Mouse (Mus musculus) intestine, embryonic 15.5 days (tissue): ENCODE data around the gene Add3. TPM values are rescaled to one million over a fixed set of nuclear protein-coding genes. Genes with fewer than 3 reads are reported as not detected.
"Not testable (repeated sequence)": the region's sequence is repeated elsewhere in the genome, so short reads cannot be mapped to it uniquely, and the experiment has no call there.

Experiments used
- ATAC-seq: fragments of 200-750 bp; cut with Nextera tagmentation; 2 replicates; pipeline ENCODE4 v1.8.0; 2017; ENCODE audit warnings: moderate TSS enrichment, moderate library complexity
- H3K27ac ChIP-seq: fragments of 300-500 bp; sonication (generic); 2 replicates; pipeline ENCODE4 v1.5.1; 2015; ENCODE audit warnings: mild to moderate bottlenecking, inconsistent platforms
- H3K27me3 ChIP-seq: fragments of 300-500 bp; sonication (generic); replicated peaks from 2 replicates; pipeline ENCODE4 v1.6.1; 2015; ENCODE audit warnings: inconsistent platforms
- H3K36me3 ChIP-seq: fragments of 300-500 bp; sonication (generic); 2 replicates; pipeline ENCODE4 v1.6.1; 2015; ENCODE audit warnings: inconsistent platforms
- H3K4me1 ChIP-seq: fragments of 300-500 bp; sonication (generic); replicated peaks from 2 replicates; pipeline ENCODE4 v1.6.1; 2015; ENCODE audit warnings: inconsistent platforms
- H3K4me2 ChIP-seq: fragments of 300-500 bp; sonication (generic); replicated peaks from 2 replicates; pipeline ENCODE4 v1.6.1; 2015; ENCODE audit warnings: mild to moderate bottlenecking, inconsistent platforms
- H3K4me3 ChIP-seq: fragments of 300-500 bp; sonication (generic); replicated peaks from 2 replicates; pipeline ENCODE4 v1.5.1; 2015; ENCODE audit warnings: inconsistent platforms
- H3K9ac ChIP-seq: fragments of 300-500 bp; sonication (generic); 2 replicates; pipeline ENCODE4 v1.6.1; 2015; ENCODE audit warnings: inconsistent platforms
- H3K9me3 ChIP-seq: fragments of 300-500 bp; sonication (generic); 2 replicates; pipeline ENCODE4 v1.6.1; 2016; ENCODE audit warnings: inconsistent platforms
- WGBS: fragments of 180-500 bp; shearing (Covaris S2); methylation state at CpG from one replicate; pipeline ENCODE4 v1.1.7; 2015; 5-methylcytosine and 5-hydroxymethylcytosine counted together
- polyA plus RNA-seq: library from polyadenylated mRNA; unstranded; fragments of >200 nt; fragmentation: Nextera tagmentation; extraction: Ambion mirVana; gene quantifications from 2 replicates; pipeline ENCODE4 v1.2.1, GENCODE M21; 2015

Gene Add3
- polyA plus RNA-seq, 1 experiment from 2014 or later: 133 TPM

- Histone ChIP-seq H3K9me3 (no peaks in the 10 kb centered on the region), H3K36me3 (no peaks in the 10 kb centered on the region), H3K9ac (no peak overlapping the region), H3K4me1 (0 out of 2 replicates have a peak, but pooled peaks cover 7% of the 10 kb centered on the region), H3K4me3 (no peak overlapping the region), H3K27ac (no peak overlapping the region), H3K27me3 (no peaks in the 10 kb centered on the region), H3K4me2 (no peak overlapping the region)
- 59% methylated on average over 2 of the region's 2 CpGs for WGBS
- ATAC-seq: no peak
These were observed 70.0 kb downstream of the Add3 start for GRCm38 (mm10) chr19:53210251-53210650.

- H3K27ac ChIP-seq: no peak overlapping the region
- WGBS: 67% methylated on average over 2 of the region's 2 CpGs
- no peak overlapping the region for H3K4me3 ChIP-seq
- H3K9ac ChIP-seq: no peak overlapping the region
- ATAC-seq: no peak
- H3K9me3 ChIP-seq: no peaks in the 10 kb centered on the region
- H3K4me2 ChIP-seq: no peak overlapping the region
- H3K4me1 ChIP-seq: 0 out of 2 replicates have a peak, but pooled peaks cover 2% of the 10 kb centered on the region
- H3K36me3 ChIP-seq: peaks cover 12% of the 10 kb centered on the region; the same call in 1 of the 2 replicates
- H3K27me3 ChIP-seq: no peaks in the 10 kb centered on the region
These were observed 75.1 kb downstream of the Add3 start for GRCm38 (mm10) chr19:53215352-53215751.

DNA sequence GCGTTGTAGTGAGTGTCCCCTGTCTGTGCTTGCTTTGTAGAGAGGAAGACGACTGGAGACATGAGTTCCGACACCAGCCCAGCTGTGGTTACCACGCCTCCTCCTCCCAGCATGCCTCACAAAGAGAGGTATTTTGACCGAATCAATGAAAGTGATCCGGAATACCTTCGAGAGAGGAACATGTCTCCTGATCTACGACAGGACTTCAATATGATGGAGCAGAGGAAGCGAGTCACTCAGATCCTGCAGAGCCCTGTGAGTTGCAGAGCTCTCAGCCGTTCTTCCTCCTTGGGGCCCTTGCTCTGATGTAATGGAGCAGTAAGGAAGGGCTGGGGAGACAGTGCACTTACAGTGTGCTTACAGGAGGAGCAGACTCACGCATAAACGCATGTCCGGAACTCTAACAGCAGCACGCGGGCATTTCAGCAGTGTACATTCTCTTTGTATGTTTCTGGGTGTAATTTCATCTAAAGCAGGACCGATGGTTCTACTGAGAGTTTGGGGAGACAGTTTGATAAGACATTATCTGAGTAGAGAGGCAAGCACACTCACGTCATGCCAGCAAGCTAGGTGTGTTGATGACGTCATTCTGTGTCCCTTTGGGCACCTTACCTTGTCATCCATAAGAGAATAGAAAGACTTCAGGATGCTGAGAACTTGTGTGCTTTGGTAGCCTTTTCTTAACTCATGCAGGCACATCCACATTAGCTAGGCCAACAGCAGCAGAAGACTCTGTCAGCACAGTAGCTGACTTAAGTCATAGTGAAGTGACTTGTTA, 76.7 kb downstream of the Add3 start:
- Histone ChIP-seq H3K4me2 (no peak overlapping the region), H3K36me3 (peaks cover 12% of the 10 kb centered on the region; the same call in 1 of the 2 replicates), H3K27me3 (no peaks in the 10 kb centered on the region), H3K9me3 (no peaks in the 10 kb centered on the region), H3K4me3 (no peak overlapping the region), H3K27ac (no peak overlapping the region), H3K4me1 (no peaks in the 10 kb centered on the region), H3K9ac (no peak overlapping the region)
- ATAC-seq: no peak
- 84% methylated on average over 18 of the region's 18 CpGs for WGBS

- Histone ChIP-seq H3K27me3 (no peaks in the 10 kb centered on the region), H3K9ac (no peak overlapping the region), H3K4me2 (no peak overlapping the region), H3K9me3 (no peaks in the 10 kb centered on the region), H3K36me3 (peaks cover 12% of the 10 kb centered on the region; the same call in 1 of the 2 replicates), H3K4me1 (no peaks in the 10 kb centered on the region), H3K27ac (no peak overlapping the region), H3K4me3 (no peak overlapping the region)
- 91% methylated on average over 8 of the region's 8 CpGs for WGBS
- ATAC-seq: no peak
These were observed 77.6 kb downstream of the Add3 start for GRCm38 (mm10) chr19:53217837-53218236.

DNA sequence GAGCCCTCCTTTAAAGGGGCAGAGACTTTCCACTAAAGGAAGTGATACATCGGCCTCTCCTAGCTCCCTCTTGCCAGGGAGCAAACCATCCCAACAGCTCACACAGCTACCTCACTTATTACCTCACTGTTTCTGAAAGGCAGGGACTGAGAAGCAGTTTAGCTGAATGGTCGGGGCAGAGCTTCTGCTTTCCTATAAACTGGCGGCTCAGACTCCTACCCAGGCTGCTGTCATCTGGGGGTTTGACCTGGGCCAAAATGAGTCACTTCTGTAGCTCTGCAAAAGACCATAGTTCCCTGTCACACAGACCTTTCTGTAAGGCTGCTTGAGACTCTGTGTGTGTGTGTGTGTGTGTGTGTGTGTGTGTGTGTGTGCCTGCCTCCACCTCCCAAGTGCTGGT, 79.1 kb downstream of the Add3 start:
- H3K27me3 ChIP-seq: no peaks in the 10 kb centered on the region
- no peak overlapping the region for H3K27ac ChIP-seq
- no peak overlapping the region for H3K4me3 ChIP-seq
- no peak overlapping the region for H3K9ac ChIP-seq
- no peak for ATAC-seq
- H3K4me2 ChIP-seq: no peak overlapping the region
- no peaks in the 10 kb centered on the region for H3K9me3 ChIP-seq
- 73% methylated on average over 3 of the region's 3 CpGs for WGBS
- peaks cover 12% of the 10 kb centered on the region; the same call in 1 of the 2 replicates for H3K36me3 ChIP-seq
- H3K4me1 ChIP-seq: no peaks in the 10 kb centered on the region

- no peak overlapping the region for H3K4me2 ChIP-seq
- no peak overlapping the region for H3K9ac ChIP-seq
- no peak overlapping the region for H3K27ac ChIP-seq
- H3K27me3 ChIP-seq: no peaks in the 10 kb centered on the region
- 94% methylated on average over 3 of the region's 3 CpGs for WGBS
- H3K9me3 ChIP-seq: no peaks in the 10 kb centered on the region
- no peak overlapping the region for H3K4me3 ChIP-seq
- H3K36me3 ChIP-seq: peaks cover 12% of the 10 kb centered on the region; the same call in 1 of the 2 replicates
- H3K4me1 ChIP-seq: 0 out of 2 replicates have a peak, but pooled peaks cover 3% of the 10 kb centered on the region
- no peak for ATAC-seq
These were observed 80.9 kb downstream of the Add3 start for GRCm38 (mm10) chr19:53221186-53221585.

DNA sequence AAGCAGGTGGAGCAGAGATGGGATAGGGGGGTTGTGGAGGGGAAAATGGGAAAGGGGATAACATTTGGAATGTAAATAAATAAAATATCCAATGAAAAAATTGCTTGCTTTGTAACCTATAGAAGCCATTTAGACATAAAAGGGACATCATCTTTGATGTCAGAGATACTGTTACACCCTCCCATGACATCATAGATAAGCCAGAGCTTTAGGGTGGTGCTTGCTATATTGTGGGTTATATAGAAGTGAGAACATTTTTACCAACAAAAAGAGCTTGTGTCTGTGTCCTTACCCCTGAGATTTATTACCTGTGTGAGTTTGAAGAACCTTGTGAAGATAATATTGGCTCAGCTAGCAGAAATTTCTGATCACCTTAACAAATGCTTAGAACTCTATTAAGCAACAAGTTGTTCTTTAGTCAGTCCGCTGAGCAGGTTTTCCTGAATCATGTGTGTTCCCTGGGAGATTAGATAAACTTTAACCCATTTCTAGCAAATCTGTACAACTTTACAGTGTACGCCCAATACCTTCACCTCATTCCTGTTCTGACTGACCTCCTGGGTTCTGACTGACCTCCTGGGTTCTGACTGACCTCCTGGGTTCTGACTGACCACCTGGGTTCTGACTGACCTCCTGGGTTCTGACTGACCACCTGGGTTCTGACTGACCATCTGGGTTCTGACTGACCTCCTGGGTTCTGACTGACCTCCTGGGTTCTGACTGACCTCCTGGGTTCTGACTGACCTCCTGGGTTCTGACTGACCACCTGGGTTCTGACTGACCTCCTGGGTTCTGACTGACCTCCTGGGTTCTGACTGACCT, 85.2 kb downstream of the Add3 start:
- H3K4me3 ChIP-seq, H3K27me3 ChIP-seq, H3K27ac ChIP-seq, H3K4me1 ChIP-seq, H3K9ac ChIP-seq, H3K9me3 ChIP-seq, H3K4me2 ChIP-seq, H3K36me3 ChIP-seq: not testable (repeated sequence)
- WGBS: 56% methylated on average over 2 of the region's 2 CpGs
- ATAC-seq: peak; percentile 70

GRCm38 (mm10) chr19:53226651-53227050, 86.4 kb downstream of the Add3 start:
- no peaks in the 10 kb centered on the region for H3K9me3 ChIP-seq
- no peak overlapping the region for H3K9ac ChIP-seq
- no peaks in the 10 kb centered on the region for H3K27me3 ChIP-seq
- no peak overlapping the region for H3K4me2 ChIP-seq
- 0 out of 2 replicates have a peak, but pooled peaks cover 3% of the 10 kb centered on the region for H3K4me1 ChIP-seq
- no peak overlapping the region for H3K27ac ChIP-seq
- H3K36me3 ChIP-seq: peaks cover 7% of the 10 kb centered on the region; the same call in 1 of the 2 replicates
- H3K4me3 ChIP-seq: no peak overlapping the region
- 75% methylated on average over 13 of the region's 13 CpGs for WGBS
- 0 out of 2 replicates have a peak, but pooled peaks have one; percentile 29 for ATAC-seq

- WGBS: 95% methylated on average over 7 of the region's 7 CpGs
- Histone ChIP-seq H3K27ac (no peak overlapping the region), H3K4me2 (no peak overlapping the region), H3K36me3 (peaks cover 18% of the 10 kb centered on the region), H3K9me3 (no peaks in the 10 kb centered on the region), H3K4me1 (0 out of 2 replicates have a peak, but pooled peaks cover 3% of the 10 kb centered on the region), H3K4me3 (no peak overlapping the region), H3K9ac (no peak overlapping the region), H3K27me3 (no peaks in the 10 kb centered on the region)
- no peak for ATAC-seq
These were observed 88.0 kb downstream of the Add3 start for GRCm38 (mm10) chr19:53228064-53228794.

GRCm38 (mm10) chr19:53230942-53231815, 90.9 kb downstream of the Add3 start:
- no peak for ATAC-seq
- peaks cover 29% of the 10 kb centered on the region for H3K36me3 ChIP-seq
- H3K9ac ChIP-seq: no peak overlapping the region
- no peaks in the 10 kb centered on the region for H3K27me3 ChIP-seq
- WGBS: 74% methylated on average over 11 of the region's 11 CpGs
- H3K4me3 ChIP-seq: no peak overlapping the region
- no peak overlapping the region for H3K4me2 ChIP-seq
- no peak overlapping the region for H3K27ac ChIP-seq
- no peaks in the 10 kb centered on the region for H3K9me3 ChIP-seq
- no peaks in the 10 kb centered on the region for H3K4me1 ChIP-seq

GRCm38 (mm10) chr19:53233586-53233985, 93.3 kb downstream of the Add3 start:
- Histone ChIP-seq H3K9me3 (no peaks in the 10 kb centered on the region), H3K36me3 (peaks cover 33% of the 10 kb centered on the region), H3K4me2 (no peak overlapping the region), H3K4me3 (no peak overlapping the region), H3K4me1 (no peaks in the 10 kb centered on the region), H3K9ac (no peak overlapping the region), H3K27me3 (no peaks in the 10 kb centered on the region), H3K27ac (no peak overlapping the region)
- WGBS: 96% methylated on average over 7 of the region's 7 CpGs
- no peak for ATAC-seq
